Mouse (Mus musculus): ENCODE results near the gene Sf3a1. TPM values are rescaled to one million over a fixed set of nuclear protein-coding genes. Genes with fewer than 3 reads are reported as not detected.
A peak's percentile ranks its signal among the peaks of the same experiment; 100 is the strongest.

Sf3a1 gene
- polyA plus RNA-seq, 1 experiment from 2014 or later: 44.8 TPM

Small RNAs within 50 kb of the gene (microRNA-seq; reads per million reads assigned to microRNA genes)
- 4.1 reads per million, percentile 18 among the genes with 10 or more reads in this experiment for gene Mir3060

Other genes with a start within 250 kb of the Sf3a1 start
- gene Slc35e4, start 245.7 kb upstream of the Sf3a1 start, polyA plus RNA-seq (2015; fragmentation: Nextera tagmentation; extraction: Ambion mirVana): 3.4 and 3.8 TPM in 2 replicates
- gene Tcn2, start 228.2 kb upstream of the Sf3a1 start, polyA plus RNA-seq (2015; fragmentation: Nextera tagmentation; extraction: Ambion mirVana): 47.7 and 52.1 TPM in 2 replicates
- 76.2 and 78.1 TPM in 2 replicates for gene Pes1, start 196.4 kb upstream of the Sf3a1 start, polyA plus RNA-seq (2015; fragmentation: Nextera tagmentation; extraction: Ambion mirVana)
- gene 4930556J24Rik, start 183.6 kb upstream of the Sf3a1 start, polyA plus RNA-seq (2015; fragmentation: Nextera tagmentation; extraction: Ambion mirVana): 0.18 and 0.21 TPM in 2 replicates
- 7.9 and 9.0 TPM in 2 replicates for gene Gal3st1, start 176.7 kb upstream of the Sf3a1 start, polyA plus RNA-seq (2015; fragmentation: Nextera tagmentation; extraction: Ambion mirVana)
- 9.8 and 12.7 TPM in 2 replicates for gene Sec14l4, start 128.9 kb upstream of the Sf3a1 start, polyA plus RNA-seq (2015; fragmentation: Nextera tagmentation; extraction: Ambion mirVana)
- gene Sec14l3, start 95.5 kb upstream of the Sf3a1 start, polyA plus RNA-seq (2015; fragmentation: Nextera tagmentation; extraction: Ambion mirVana): 17.3 and 19.9 TPM in 2 replicates
- 9.9 and 11.4 TPM in 2 replicates for gene Mtfp1, start 64.9 kb upstream of the Sf3a1 start, polyA plus RNA-seq (2015; fragmentation: Nextera tagmentation; extraction: Ambion mirVana)
- 2.2 and 3.0 TPM in 2 replicates for gene Sec14l2, start 36.9 kb upstream of the Sf3a1 start, polyA plus RNA-seq (2015; fragmentation: Nextera tagmentation; extraction: Ambion mirVana)
- 33.1 and 34.2 TPM in 2 replicates for gene Rnf215, start 25.1 kb upstream of the Sf3a1 start, polyA plus RNA-seq (2015; fragmentation: Nextera tagmentation; extraction: Ambion mirVana)
- 8.9 and 9.5 TPM in 2 replicates for gene Ccdc157, start 57 bp upstream of the Sf3a1 start, polyA plus RNA-seq (2015; fragmentation: Nextera tagmentation; extraction: Ambion mirVana)
- 32.3 and 34.2 TPM in 2 replicates for gene Tbc1d10a, start 26.4 kb downstream of the Sf3a1 start, polyA plus RNA-seq (2015; fragmentation: Nextera tagmentation; extraction: Ambion mirVana)
- gene Castor1, start 57.9 kb downstream of the Sf3a1 start, polyA plus RNA-seq (2015; fragmentation: Nextera tagmentation; extraction: Ambion mirVana): 4.0 and 6.3 TPM in 2 replicates
- 0.09 and 0.22 TPM in 2 replicates for gene Osm, start 76.1 kb downstream of the Sf3a1 start, polyA plus RNA-seq (2015; fragmentation: Nextera tagmentation; extraction: Ambion mirVana)
- 0.19 and 0.32 TPM in 2 replicates for gene Lif, start 97.2 kb downstream of the Sf3a1 start, polyA plus RNA-seq (2015; fragmentation: Nextera tagmentation; extraction: Ambion mirVana)

Measured in lung, embryonic 15.5 days (tissue).